Mouse (Mus musculus) inflammation-experienced regulatory T-cells, adult 16 weeks (primary cell): ENCODE measurements around the gene Sema4b. TPM values are rescaled to one million over a fixed set of nuclear protein-coding genes. Genes with fewer than 3 reads are reported as not detected.

Experiments used
- polyA plus RNA-seq: library from polyadenylated mRNA; unstranded; fragments of 100-300 nt; shearing (Covaris generic); gene quantifications from one replicate; pipeline ENCODE4 v1.2.1, GENCODE M21; 2017

Gene Sema4b
- polyA plus RNA-seq = 10.4 TPM

GRCm38 (mm10) chr7:80186531-80187296, at the start of gene Sema4b:
Sema4b (plus strand) TSS chr7:80186841.

GRCm38 (mm10) chr7:80232489-80233029, 45.9 kb downstream of the Sema4b start, which contains the start of the genes Cib1 and Gdpgp1:
Cib1 (minus strand) TSS chr7:80232813.
Gdpgp1 (plus strand) TSS chr7:80232865.

GRCm38 (mm10) chr7:80246148-80246721, 59.6 kb downstream of the Sema4b start, which contains the start of gene Ttll13:
Ttll13 (plus strand) TSS chr7:80246376.

GRCm38 (mm10) chr7:80260625-80261371, 74.2 kb downstream of the Sema4b start, which contains the start of gene Ngrn:
Ngrn (plus strand) TSS chr7:80261215.

GRCm38 (mm10) chr7:80268897-80269750, 82.5 kb downstream of the Sema4b start, which contains the start of gene Vps33b:
Vps33b (plus strand) TSS chr7:80269649.

Other genes with a start within 250 kb of the Sema4b start
- 3.4 TPM for gene Zfp710, start 162.0 kb upstream of the Sema4b start, polyA plus RNA-seq
- gene Idh2, start 71.4 kb upstream of the Sema4b start, polyA plus RNA-seq = 52.6 TPM
- 176 TPM for gene Cib1, start 46.0 kb downstream of the Sema4b start, polyA plus RNA-seq
- gene Gdpgp1, start 46.0 kb downstream of the Sema4b start, polyA plus RNA-seq = 12.7 TPM
- gene Ttll13, start 59.5 kb downstream of the Sema4b start, polyA plus RNA-seq = not detected
- 66.5 TPM for gene Ngrn, start 74.4 kb downstream of the Sema4b start, polyA plus RNA-seq
- gene Vps33b, start 82.8 kb downstream of the Sema4b start, polyA plus RNA-seq = 43.5 TPM
- gene Prc1, start 107.6 kb downstream of the Sema4b start, polyA plus RNA-seq = 13.7 TPM
- 36.3 TPM for gene Rccd1, start 137.6 kb downstream of the Sema4b start, polyA plus RNA-seq
- gene Unc45a, start 154.2 kb downstream of the Sema4b start, polyA plus RNA-seq = 110 TPM
- gene Hddc3, start 156.3 kb downstream of the Sema4b start, polyA plus RNA-seq = 10.2 TPM
- 14.5 TPM for gene Man2a2, start 184.5 kb downstream of the Sema4b start, polyA plus RNA-seq
- gene Fes, start 201.1 kb downstream of the Sema4b start, polyA plus RNA-seq = 1.3 TPM
- 4.7 TPM for gene Furin, start 218.6 kb downstream of the Sema4b start, polyA plus RNA-seq